Mouse (Mus musculus): ENCODE measurements around the gene Fam229b.

Fam229b gene

DNA sequence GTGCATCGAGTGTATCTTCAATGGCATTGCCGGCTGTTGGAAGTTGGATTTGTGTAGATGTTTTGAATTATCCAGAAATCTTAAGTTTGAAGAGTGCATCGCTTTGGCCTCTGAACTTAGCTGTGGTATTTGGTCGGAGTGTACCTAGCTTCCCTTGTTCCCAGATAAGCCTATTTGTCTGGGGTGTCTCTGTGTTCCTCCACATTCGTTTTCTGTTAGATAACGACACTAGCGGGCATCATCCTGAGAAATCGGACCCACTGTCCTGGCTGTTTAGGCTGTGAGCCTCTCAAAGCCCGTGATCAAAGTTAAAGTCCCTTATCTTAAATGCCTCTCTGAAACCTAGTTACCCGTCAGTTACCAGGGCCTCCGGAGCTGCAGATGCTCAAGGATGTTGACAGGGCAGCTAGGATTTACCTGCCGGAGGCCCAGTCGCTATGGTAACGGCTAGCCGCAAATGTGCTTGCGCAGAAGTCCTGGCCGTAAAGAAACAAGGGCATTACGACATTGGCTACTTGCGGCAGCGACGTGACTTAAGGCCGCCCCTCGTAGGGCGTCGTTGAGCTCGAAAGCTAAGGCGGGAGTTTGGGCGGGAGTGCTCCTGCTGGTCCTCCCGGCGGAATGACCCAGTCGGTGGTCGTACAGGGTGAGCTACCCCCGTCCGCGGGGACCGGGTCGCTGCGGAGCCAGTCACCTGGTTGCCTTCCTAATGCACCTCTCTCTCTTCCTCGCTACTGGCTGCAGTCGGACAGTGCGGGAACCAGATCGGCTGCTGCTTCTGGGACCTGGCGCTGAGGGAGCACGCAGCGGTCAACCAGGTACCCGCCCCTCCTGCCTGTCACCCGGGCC, at the start of gene Fam229b, which contains the start of gene Tube1:
Gene Fam229b, minus strand, starts transcription at position 453 of the 849 bp plus-strand sequence.
Gene Tube1, plus strand, starts transcription at position 515 of the 849 bp plus-strand sequence.
- DNase-seq (ENCODE audit: low spot score in 2 of 2): peak; percentile 91 to 97

- DNase-seq (ENCODE audit: low spot score in 2 of 2): no peak
Observed at GRCm38 (mm10) chr10:39176981-39177380, 43.3 kb upstream of the Fam229b start.

GRCm38 (mm10) chr10:39173077-39173476, 39.4 kb upstream of the Fam229b start:
- DNase-seq (ENCODE audit: low spot score in 2 of 2): no peak

DNA sequence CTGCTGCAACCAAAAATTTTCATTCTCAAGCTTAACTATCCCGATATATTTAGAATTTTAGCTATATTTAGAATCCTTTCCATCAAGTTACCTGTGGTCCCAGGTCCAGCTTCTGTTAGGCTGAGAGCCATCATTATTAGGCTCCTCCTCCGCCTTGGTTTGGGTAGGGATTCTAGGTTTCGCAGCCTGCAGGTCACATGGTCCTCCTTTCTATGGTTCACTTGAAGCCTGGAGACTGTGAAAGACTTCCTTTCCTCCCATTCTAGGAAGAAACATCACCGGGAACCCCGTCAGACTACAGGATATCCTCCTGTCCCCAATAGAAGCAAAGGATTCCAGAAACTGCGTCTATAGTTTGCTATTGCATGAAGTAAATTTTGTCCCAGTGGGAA, 38.8 kb upstream of the Fam229b start:
- DNase-seq (ENCODE audit: low spot score in 2 of 2): no peak

DNA sequence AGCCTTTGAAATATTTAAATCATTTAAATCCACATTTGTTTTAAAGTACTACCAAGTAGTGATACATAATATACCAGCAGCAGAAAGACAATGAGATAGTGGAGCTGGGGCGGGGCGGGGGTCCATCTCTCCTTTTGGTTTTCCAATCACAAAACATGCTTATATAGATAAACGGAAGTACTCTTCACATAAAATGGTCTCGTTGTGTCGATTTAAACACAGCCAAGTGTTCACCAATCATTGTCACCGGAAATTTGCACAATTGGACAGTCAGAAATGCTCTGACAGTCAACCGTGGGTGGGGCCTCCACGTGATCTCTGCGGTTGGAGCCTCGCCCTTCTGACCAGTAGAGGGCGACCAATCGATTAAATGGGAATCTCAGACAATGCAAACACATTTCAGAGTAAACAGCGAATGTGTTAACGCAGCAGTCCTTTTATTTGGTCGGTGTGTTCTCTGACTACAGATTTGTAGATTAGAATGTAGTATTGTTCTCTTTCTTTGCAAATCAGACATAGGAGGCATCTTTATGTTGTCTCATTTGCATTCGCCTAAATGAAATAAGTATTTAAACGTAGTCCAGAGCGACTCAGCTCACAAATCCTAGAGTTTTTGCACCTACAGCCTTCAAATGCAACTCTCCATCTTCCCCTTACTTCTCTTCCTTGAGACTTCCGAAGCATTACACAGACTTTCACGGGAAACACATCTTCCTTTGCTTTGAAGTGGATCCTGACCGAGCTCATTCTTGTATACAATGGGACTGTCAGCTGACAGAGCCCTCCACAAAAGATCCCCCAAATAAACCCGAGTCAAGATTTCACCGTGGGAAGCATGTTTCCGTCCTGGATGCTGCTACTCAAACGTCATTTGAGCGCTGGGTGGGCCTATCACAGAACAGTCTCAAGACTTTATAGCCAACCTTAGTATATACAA, 38.2 kb upstream of the Fam229b start:
- DNase-seq (ENCODE audit: low spot score in 2 of 2): peak; percentile 85 to 93

DNA sequence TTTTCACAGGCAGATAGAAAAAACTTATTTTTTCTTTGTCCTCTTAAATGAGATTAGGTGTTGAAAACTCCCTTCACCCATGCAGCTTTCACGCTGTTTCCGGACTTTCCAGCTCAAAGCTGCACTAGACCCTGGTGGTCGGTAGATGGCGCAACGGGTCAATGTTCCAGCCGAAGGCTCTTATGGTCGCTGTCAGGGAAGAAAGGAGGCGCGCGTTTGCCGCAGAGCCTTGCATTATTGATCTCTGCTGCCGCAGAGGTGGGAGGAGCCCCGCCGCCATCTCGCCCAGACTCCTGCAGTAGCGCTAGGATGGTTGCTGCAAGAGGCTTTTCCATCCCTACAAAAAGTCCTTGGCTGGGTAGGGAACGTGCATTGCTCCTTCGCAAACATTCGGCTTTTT, 37.4 kb upstream of the Fam229b start:
- DNase-seq (ENCODE audit: low spot score in 2 of 2): peak; percentile 91 to 96

DNA sequence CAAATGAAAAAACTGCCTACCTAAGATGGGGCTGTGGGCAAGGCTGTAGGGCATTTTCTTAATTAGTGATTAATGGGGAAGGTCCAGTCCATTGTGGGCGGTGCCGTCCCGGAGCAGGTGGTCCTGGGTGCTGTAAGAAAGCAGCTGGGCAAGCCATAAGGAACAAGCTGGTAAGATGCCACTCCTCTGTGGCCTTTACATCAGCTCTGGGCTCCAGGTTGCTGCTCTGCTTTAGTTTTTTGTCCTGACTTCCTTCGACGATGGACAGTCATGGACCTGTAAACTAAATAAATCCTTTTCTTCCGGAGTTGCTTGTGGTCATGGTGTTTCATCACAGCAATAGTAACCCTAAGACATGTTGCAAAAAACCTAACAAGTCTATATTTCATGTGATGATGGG, 37.0 kb upstream of the Fam229b start:
- DNase-seq (ENCODE audit: low spot score in 2 of 2): no peak

- DNase-seq (ENCODE audit: low spot score in 2 of 2): peak; percentile 76 to 79
Observed at GRCm38 (mm10) chr10:39170181-39170580, 36.5 kb upstream of the Fam229b start.

- DNase-seq (ENCODE audit: low spot score in 2 of 2): no peak
Observed at GRCm38 (mm10) chr10:39169642-39170041, 35.9 kb upstream of the Fam229b start.

DNA sequence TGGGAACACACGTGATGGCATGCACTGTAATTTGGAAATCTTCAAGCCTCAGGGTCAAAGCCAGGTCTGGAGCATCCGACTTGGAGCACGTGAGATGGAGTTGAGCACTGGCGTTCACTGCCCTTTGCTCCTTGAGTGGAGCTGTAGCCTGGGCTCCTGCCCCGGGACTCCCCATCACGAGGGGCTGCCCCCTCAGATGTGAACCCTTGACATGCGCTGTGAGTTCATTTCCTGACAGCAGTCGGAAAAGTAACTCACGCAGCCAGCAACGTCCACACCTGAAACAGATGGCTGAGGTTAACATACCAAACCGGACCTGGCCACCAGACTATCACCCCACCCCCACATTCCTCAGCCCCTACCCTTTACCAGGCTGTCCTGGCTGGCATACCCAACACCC, 33.9 kb upstream of the Fam229b start:
- no peak for DNase-seq (ENCODE audit: low spot score in 2 of 2)

- peak; percentile 58 to 74 for DNase-seq (ENCODE audit: low spot score in 2 of 2)
Observed at GRCm38 (mm10) chr10:39165632-39166115, 32.0 kb upstream of the Fam229b start.

DNA sequence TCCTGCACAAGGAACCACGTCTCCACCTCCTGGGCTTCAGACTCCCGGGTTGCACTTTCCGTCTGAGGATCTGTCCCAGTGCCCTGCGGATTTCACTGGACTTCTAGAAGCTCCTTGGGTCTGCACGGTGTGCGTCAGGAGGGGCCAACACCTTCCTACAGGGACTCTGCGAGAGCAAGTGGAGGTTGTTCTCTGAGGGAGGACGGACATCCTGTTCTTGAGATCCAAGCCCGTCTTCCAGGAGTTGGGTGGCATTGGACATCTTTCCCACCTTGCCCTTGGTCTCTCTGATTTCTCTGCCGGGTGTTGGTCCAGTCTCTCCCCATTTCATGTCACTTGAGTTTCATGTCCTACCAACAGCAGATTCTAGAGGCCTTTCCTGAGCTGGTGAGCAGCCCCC, 30.0 kb upstream of the Fam229b start, which contains the start of gene Ccn6:
Gene Ccn6, minus strand, starts transcription at position 101 of the 400 bp plus-strand sequence.
- DNase-seq (ENCODE audit: low spot score in 2 of 2): no peak

- DNase-seq (ENCODE audit: low spot score in 2 of 2): no peak
Observed at GRCm38 (mm10) chr10:39162666-39163484, 29.2 kb upstream of the Fam229b start.

- DNase-seq (ENCODE audit: low spot score in 2 of 2): no peak
Observed at GRCm38 (mm10) chr10:39161406-39161805, 27.7 kb upstream of the Fam229b start.

DNA sequence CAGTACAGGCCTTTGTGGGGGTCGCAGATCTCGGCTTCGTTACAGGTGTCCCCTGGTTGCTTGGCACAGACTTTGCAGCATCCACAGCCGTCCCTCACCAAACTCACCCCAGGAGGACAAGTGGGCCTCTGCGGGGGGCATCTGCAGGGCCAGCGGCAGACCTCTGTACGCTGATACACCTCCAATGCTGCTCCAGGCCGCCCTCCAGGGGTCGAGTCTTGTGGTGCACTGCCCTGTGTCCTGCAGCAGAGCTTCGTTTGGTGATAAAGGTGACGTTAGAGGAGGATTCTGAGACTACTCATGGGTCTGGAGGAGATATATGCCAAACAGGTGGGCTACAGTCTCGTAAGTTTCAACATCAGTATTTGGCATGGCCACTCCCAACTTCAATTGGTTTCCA, 24.6 kb upstream of the Fam229b start:
- DNase-seq (ENCODE audit: low spot score in 2 of 2): no peak

- no peak for DNase-seq (ENCODE audit: low spot score in 2 of 2)
Observed at GRCm38 (mm10) chr10:39157321-39157720, 23.6 kb upstream of the Fam229b start.

DNA sequence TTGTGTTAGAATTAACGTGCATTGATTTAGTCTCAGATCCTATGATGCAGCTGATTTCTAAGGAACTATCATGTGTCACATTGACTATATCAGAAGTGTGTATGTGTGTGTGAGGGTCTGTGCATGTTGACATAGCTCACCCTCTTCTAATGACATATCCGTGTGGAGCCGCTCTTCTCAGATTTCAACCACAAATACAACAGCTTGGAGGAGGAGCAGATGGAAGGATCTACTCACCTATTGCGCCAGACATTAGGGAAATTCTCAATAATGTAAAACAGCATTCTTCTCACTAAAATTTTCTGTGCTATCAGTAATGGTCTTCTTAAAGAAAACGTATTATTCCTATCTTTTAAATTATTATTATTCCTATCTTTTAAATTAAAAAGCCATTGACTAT, 23.0 kb upstream of the Fam229b start:
- DNase-seq (ENCODE audit: low spot score in 2 of 2): no peak

- DNase-seq (ENCODE audit: low spot score in 2 of 2): no peak
Observed at GRCm38 (mm10) chr10:39142216-39142615, 8.5 kb upstream of the Fam229b start.

DNA sequence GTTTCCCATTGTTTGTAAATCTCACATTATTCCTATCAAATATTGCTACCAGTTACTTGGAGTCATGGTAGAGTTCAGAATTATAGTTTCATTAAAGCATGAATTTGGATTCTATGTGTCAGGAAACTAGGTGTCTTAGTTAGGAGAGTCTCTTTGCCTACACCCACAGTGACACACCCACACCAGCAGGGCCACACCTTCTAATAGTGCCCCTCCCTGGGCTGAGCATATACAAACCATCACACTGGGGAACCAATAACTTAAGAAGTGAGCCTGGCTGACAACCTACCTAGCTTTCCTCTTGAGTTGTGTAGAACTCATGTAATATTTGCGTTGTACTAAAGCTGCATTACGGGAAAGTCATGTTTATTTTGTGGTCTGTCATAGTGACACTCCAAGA, 7.7 kb upstream of the Fam229b start:
- DNase-seq (ENCODE audit: low spot score in 2 of 2): no peak

DNA sequence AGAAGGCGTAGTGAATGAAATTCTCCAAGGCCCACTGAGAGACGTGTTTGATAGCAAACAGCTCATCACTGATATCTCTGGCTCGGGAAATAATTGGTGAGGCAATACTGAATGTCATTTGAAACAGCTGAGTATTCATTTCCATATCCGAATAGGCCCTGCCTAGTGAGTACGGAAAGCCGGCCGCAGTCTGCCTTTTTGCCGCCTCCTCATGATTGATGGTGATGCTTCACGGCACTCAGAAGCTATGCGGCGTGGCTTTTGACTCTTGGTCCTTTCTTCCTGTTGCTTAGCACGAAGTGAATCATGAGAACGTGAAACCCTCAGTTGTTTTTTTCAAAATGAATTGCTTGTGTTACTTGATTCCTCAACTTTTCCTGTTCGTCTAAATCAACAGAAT, 7.1 kb upstream of the Fam229b start:
- DNase-seq (ENCODE audit: low spot score in 2 of 2): no peak

GRCm38 (mm10) chr10:39138761-39139160, 5.0 kb upstream of the Fam229b start:
- DNase-seq (ENCODE audit: low spot score in 2 of 2): no peak
